Mouse (Mus musculus) neural tube, embryonic 13.5 days (tissue): Measurements from ENCODE around the gene Fnbp4. TPM values are rescaled to one million over a fixed set of nuclear protein-coding genes. Genes with fewer than 3 reads are reported as not detected.
"Not testable (repeated sequence)": the region's sequence is repeated elsewhere in the genome, so short reads cannot be mapped to it uniquely, and the experiment has no call there.

ENCODE experiments used
- ATAC-seq: fragments of 200-750 bp; cut with Nextera tagmentation; 2 replicates; pipeline ENCODE4 v1.8.0; 2017; ENCODE audit warnings: low read depth, mild to moderate bottlenecking, moderate TSS enrichment, moderate library complexity
- H3K27ac ChIP-seq: fragments of 300-500 bp; sonication (generic); replicated peaks from 2 replicates; pipeline ENCODE4 v1.5.1; 2015; ENCODE audit warnings: moderate library complexity, mild to moderate bottlenecking, inconsistent platforms
- H3K27me3 ChIP-seq: fragments of 300-500 bp; sonication (generic); 2 replicates; pipeline ENCODE4 v1.6.1; 2015; ENCODE audit warnings: mild to moderate bottlenecking, inconsistent platforms
- H3K36me3 ChIP-seq: fragments of 300-500 bp; sonication (generic); 2 replicates; pipeline ENCODE4 v1.6.1; 2015; ENCODE audit warnings: mild to moderate bottlenecking, inconsistent platforms
- H3K4me1 ChIP-seq: fragments of 300-500 bp; sonication (generic); replicated peaks from 2 replicates; pipeline ENCODE4 v1.6.1; 2015; ENCODE audit warnings: inconsistent platforms
- H3K4me2 ChIP-seq: fragments of 300-500 bp; sonication (generic); 2 replicates; pipeline ENCODE4 v1.6.1; 2015; ENCODE audit warnings: inconsistent platforms, mild to moderate bottlenecking, moderate library complexity
- H3K4me3 ChIP-seq: fragments of 300-500 bp; sonication (generic); 2 replicates; pipeline ENCODE4 v1.5.1; 2015; ENCODE audit warnings: mild to moderate bottlenecking, inconsistent platforms
- H3K9ac ChIP-seq: fragments of 300-500 bp; sonication (generic); 2 replicates; pipeline ENCODE4 v1.6.1; 2015; ENCODE audit warnings: moderate library complexity, mild to moderate bottlenecking, inconsistent platforms
- H3K9me3 ChIP-seq: fragments of 300-500 bp; sonication (generic); 2 replicates; pipeline ENCODE4 v1.6.1; 2016; ENCODE audit warnings: inconsistent platforms
- WGBS: fragments of 180-500 bp; shearing (Covaris S2); methylation state at CpG from one replicate; pipeline ENCODE4 v1.1.7; 2015; 5-methylcytosine and 5-hydroxymethylcytosine counted together
- polyA plus RNA-seq: library from polyadenylated mRNA; unstranded; fragments of >200 nt; fragmentation: Nextera tagmentation; extraction: Ambion mirVana; gene quantifications from 2 replicates; pipeline ENCODE4 v1.2.1, GENCODE M21; 2015

Gene Fnbp4
- polyA plus RNA-seq, 1 experiment from 2014 or later = 104 TPM

DNA sequence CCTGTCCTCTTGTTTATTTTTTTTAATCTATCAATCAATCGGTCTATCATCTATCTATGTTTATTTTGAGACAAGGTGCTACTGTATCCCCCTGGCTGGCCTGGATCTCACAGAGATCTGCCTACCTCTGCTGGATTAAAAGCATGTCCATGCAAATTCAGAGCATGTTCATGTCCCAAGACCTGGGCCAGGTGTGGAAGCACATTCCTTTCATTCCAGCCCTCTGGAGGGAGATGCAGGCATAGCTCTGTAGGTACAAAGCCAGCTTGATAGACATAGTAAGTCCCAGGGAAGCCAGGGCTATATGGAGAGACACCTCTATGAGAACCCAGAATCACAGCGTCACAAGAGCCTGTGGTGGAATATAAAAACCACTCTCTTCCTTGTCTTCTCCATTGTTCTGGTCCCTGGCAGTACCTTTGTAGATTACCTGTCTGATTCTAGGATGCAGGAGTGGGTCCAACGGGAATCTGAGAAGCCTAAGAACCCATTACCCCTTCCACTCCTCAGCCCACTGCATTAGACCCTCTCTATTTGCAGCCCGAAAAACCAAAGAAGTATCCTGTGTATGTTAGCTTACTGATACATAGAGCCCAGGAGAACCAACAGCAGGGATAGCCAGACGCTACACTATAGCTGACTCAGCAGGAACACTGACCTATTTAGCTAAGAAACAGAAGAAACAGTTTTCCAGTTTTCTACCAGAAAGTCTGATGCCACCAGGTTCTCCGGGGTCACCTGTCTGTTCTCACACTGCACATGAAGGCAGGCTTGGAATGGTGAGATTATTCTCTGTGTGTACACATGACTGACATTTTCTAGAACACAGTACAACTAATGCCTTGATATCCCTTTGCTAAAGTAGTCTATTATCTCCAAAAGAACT is 63.3 kb downstream of the Fnbp4 start:
- WGBS = 88% methylated on average over 6 of the region's 6 CpGs

DNA sequence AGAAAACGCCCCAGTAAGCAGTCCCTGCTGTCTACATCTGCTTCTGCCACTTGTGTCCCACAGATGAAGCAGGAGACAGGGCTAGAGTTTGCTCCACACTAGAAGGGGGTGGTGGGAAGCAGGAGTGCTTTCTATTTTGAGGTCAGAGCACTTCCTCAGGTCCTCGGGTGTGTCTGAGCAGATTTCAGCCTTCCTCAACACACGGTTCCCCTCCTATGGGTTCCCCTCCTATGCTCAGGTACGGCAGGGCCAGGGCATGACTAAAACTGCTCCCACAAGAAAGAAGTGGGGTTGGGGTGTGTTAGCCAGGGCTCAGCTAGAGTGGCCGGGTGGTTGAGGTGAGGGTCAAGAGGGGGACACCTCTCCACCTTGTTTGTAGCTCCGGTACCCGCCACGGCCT is 65.6 kb downstream of the Fnbp4 start:
- WGBS = 88% methylated on average over 8 of the region's 8 CpGs
- H3K9ac ChIP-seq = no peak overlapping the region

More for the DNA sequence above, 63.3 kb downstream of the Fnbp4 start:
- Histone ChIP-seq H3K27me3 (no peaks in the 10 kb centered on the region), H3K4me3 (no peak overlapping the region), H3K4me2 (no peak overlapping the region), H3K9ac (no peak overlapping the region), H3K4me1 (no peaks in the 10 kb centered on the region), H3K36me3 (no peaks in the 10 kb centered on the region), H3K27ac (no peak overlapping the region), H3K9me3 (no peaks in the 10 kb centered on the region)
- no peak for ATAC-seq

DNA sequence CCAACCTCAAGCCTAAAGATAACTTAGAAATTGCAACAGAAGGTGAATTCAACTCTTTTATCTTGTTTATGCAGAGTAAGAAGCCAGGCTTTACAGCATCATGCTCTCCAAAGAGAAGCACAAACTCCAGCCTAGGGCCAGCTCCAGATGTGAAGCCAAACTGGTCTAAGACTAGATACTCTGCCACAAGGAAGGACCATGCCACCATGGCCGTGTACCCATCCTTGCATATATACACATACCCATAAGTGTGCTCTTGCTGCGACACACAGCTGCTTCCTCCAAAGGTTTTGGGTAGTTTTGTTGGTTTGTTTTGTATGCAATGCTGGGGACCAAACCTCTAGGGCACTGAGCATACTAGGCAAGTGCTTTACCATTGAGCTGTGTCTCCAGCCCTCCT is 70.1 kb downstream of the Fnbp4 start:
- Histone ChIP-seq H3K27me3 (no peaks in the 10 kb centered on the region), H3K4me3 (no peak overlapping the region), H3K36me3 (no peaks in the 10 kb centered on the region), H3K4me2 (no peak overlapping the region), H3K9ac (no peak overlapping the region), H3K9me3 (no peaks in the 10 kb centered on the region), H3K27ac (no peak overlapping the region), H3K4me1 (no peaks in the 10 kb centered on the region)
- 83% methylated on average over 2 of the region's 2 CpGs for WGBS
- ATAC-seq = no peak

More for the DNA sequence above, 65.6 kb downstream of the Fnbp4 start:
- no peak overlapping the region for H3K27ac ChIP-seq
- H3K36me3 ChIP-seq = no peaks in the 10 kb centered on the region
- H3K4me1 ChIP-seq = no peaks in the 10 kb centered on the region
- no peak overlapping the region for H3K4me2 ChIP-seq
- H3K9me3 ChIP-seq = no peaks in the 10 kb centered on the region
- ATAC-seq = no peak
- H3K4me3 ChIP-seq = no peak overlapping the region
- H3K27me3 ChIP-seq = no peaks in the 10 kb centered on the region

DNA sequence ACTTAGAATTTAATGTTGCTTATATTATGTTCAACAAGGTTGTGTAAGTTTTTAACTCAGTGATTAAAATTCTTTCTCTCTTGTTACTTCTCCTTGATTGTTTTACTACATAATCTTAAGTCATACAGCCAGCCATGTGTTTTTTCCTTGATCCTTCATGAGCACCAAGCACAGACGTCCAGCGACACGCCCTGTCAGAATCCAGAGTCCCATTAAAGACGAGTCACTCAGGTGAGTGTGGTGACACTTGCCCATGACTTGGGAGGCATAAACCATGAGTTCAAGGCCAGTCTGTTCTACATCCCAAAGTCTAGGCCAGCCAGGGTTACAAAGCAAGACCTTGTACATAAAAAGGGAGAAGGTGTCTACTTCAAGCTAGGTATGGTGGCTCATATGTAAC is 71.0 kb downstream of the Fnbp4 start:
- Histone ChIP-seq H3K27me3 (no peaks in the 10 kb centered on the region), H3K4me3 (no peak overlapping the region), H3K4me1 (no peaks in the 10 kb centered on the region), H3K9me3 (no peaks in the 10 kb centered on the region), H3K4me2 (no peak overlapping the region), H3K27ac (no peak overlapping the region), H3K9ac (no peak overlapping the region), H3K36me3 (no peaks in the 10 kb centered on the region)
- 87% methylated on average over 4 of the region's 4 CpGs for WGBS
- ATAC-seq = no peak

DNA sequence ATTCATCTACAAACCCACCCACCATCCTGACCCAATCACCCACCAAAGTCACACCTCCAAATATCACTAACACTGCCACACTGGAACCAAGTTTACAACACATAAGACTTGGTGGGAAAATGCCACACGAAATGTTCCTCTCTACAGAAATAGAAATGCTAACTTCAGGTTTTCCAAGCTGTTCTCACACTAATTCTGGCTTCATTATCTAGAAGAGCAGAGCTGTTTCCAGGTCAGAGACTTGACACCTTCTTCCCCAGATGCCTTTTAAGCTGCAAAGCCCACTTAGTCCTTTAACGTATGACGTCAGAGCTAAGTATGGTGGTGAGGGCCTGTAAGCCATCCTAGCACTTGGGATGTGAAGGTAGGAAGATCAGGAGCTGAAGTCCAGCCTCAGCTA is 73.5 kb downstream of the Fnbp4 start:
- Histone ChIP-seq H3K27me3 (no peaks in the 10 kb centered on the region), H3K9me3 (no peaks in the 10 kb centered on the region), H3K4me1 (no peaks in the 10 kb centered on the region), H3K4me3 (no peak overlapping the region), H3K9ac (no peak overlapping the region), H3K36me3 (no peaks in the 10 kb centered on the region), H3K27ac (no peak overlapping the region), H3K4me2 (no peak overlapping the region)
- no peak for ATAC-seq
- WGBS = 94% methylated on average over 3 of the region's 3 CpGs

DNA sequence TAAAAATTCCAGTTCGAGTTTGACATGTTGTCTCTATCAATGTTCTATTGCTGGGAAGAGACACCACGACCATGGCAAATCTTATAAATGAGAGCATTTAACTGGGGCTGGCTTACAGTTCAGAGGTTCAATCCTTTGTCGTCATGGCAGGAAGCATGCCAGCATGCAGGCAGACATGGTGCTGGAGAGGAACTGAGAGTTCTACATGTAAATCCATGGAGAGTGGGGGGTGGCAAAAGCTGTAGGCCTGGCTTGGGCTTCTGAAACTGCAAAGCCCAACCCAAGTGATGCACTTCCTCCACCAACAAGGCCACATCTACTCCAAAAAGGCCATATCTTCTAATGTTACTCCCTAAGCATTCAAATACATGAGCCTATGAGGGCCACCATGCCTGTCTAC is 75.7 kb downstream of the Fnbp4 start:
- WGBS = 80% methylated on average over 3 of the region's 3 CpGs
- H3K9me3 ChIP-seq = no peaks in the 10 kb centered on the region
- no peaks in the 10 kb centered on the region for H3K27me3 ChIP-seq
- no peak for ATAC-seq
- no peaks in the 10 kb centered on the region for H3K36me3 ChIP-seq
- H3K4me3 ChIP-seq = no peak overlapping the region
- no peak overlapping the region for H3K4me2 ChIP-seq
- no peak overlapping the region for H3K9ac ChIP-seq
- no peaks in the 10 kb centered on the region for H3K4me1 ChIP-seq
- no peak overlapping the region for H3K27ac ChIP-seq

DNA sequence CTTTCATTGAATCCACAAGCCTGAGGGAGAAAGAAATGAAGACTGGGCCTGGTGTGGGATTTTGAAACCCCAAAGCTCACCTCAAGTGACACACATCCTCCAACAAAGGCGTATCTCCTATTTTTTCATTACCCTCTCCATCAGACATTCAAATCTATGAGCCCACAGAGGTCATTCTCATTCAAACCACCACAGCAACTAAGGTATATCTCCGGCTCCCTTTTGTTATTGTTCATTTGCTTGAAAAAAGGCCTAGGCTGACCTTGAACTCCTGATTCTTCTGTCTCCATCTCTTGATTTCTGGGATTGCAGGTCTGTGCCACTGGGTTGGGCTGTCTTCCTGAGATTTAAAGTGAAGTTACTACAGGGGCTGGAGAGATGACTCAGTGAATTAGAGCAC is 77.8 kb downstream of the Fnbp4 start:
- 92% methylated on average over 2 of the region's 2 CpGs for WGBS
- ATAC-seq = no peak
- no peak overlapping the region for H3K27ac ChIP-seq

DNA sequence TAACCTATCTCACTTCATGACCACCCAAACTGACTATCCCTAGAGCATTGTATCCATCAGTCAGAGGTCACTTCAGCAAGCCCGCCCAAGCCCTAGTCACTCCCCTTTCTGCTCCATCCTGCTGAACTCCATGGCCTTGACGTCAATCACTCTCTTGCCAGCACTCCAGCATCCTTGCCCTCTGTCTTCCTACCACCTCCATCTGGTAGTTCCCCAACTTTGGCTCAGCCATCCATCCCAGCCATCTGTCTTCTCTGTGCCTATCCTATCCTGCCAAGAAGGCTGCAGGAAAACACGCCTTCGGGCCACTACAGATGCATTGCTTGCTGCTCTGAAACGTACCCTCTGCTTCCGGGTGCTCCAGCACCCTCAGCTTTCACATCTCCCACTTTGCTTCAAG is 78.6 kb downstream of the Fnbp4 start:
- no peak for ATAC-seq
- Histone ChIP-seq H3K9ac (no peak overlapping the region), H3K27me3 (no peaks in the 10 kb centered on the region), H3K27ac (no peak overlapping the region), H3K4me3 (no peak overlapping the region), H3K4me2 (no peak overlapping the region), H3K36me3 (no peaks in the 10 kb centered on the region), H3K4me1 (no peaks in the 10 kb centered on the region), H3K9me3 (no peaks in the 10 kb centered on the region)
- 80% methylated on average over 6 of the region's 6 CpGs for WGBS

More for the DNA sequence above, 77.8 kb downstream of the Fnbp4 start:
- H3K9ac ChIP-seq = no peak overlapping the region
- H3K4me2 ChIP-seq = no peak overlapping the region
- no peaks in the 10 kb centered on the region for H3K27me3 ChIP-seq
- no peaks in the 10 kb centered on the region for H3K4me1 ChIP-seq
- no peaks in the 10 kb centered on the region for H3K36me3 ChIP-seq
- no peaks in the 10 kb centered on the region for H3K9me3 ChIP-seq
- no peak overlapping the region for H3K4me3 ChIP-seq

DNA sequence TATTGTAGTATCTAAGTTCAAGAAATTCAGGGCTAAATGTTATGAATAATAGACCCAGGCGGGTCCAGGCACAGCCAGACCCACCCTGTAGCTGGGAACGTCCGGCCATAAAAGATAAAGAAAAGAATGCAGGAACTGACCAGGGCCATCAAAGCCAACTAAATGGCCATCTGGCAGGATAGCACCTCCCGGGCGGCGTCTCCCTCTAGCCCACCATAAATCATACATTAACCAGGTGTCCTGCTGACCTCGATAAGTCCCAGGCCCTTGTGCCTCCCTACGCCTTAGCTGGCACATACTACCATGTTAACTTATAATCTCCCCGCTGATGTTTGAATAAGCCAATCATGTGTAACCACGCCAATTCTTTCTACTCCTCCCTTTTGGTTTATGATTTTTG is 79.4 kb downstream of the Fnbp4 start:
- not testable (repeated sequence) for H3K4me1 ChIP-seq, H3K4me3 ChIP-seq, H3K36me3 ChIP-seq, H3K27ac ChIP-seq, H3K27me3 ChIP-seq, H3K9ac ChIP-seq, H3K9me3 ChIP-seq, H3K4me2 ChIP-seq, ATAC-seq
- 49% methylated on average over 10 of the region's 10 CpGs for WGBS

DNA sequence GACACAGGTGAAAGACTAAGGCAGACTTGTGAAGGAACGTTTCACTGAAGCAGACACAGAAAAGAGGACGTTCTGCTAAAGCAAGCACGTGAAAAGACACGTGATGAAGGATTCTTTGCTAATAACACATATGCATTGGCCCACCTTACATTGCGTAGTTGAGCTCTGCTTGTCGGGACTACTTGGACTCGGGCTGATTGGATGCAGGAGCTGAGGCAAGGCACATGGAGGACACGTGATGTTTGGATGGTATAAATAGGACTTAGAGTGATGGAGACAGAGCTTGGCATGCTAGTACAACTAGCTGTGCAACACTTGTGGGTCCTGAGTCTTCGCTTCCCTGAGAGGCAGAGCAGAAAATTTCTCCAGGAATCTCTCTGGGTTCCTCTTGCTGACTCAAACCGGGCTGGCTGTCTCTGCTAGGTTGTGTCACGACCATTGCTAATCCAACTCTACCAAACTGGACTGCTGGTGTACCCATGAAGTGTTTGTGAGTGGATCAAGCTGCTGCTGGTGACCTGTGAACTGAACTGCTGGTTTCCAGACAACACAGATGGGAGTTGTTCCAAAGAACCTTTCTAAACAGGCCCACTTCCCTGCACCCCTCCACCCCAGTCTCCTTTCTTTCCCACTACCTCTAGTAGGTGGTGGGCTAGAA is 80.5 kb downstream of the Fnbp4 start:
- ATAC-seq = no peak
- Histone ChIP-seq H3K4me2 (no peak overlapping the region), H3K4me1 (no peaks in the 10 kb centered on the region), H3K27me3 (no peaks in the 10 kb centered on the region), H3K4me3 (no peak overlapping the region), H3K36me3 (no peaks in the 10 kb centered on the region), H3K9me3 (no peaks in the 10 kb centered on the region), H3K9ac (no peak overlapping the region), H3K27ac (no peak overlapping the region)
- 92% methylated on average over 11 of the region's 11 CpGs for WGBS

DNA sequence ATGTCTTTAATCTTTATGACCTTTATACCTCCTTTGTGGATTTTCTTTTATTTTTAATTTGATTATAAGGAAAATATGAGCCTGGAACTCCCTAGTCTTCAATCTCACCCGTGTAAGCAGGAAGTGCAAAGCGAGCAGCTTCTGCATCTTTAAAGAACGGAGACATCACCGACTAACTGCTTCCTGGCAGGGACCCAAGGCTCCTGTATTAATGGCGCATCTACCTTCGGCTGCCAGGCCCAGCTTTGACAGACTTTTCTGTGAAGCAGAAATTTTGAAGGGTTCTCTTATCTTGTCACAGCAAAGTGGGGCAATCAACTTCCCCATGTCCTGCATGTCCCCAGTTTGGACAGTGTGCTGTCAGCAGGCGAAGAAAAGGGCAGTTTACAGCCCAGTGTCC is 83.6 kb downstream of the Fnbp4 start:
- 74% methylated on average over 7 of the region's 7 CpGs for WGBS
- no peak overlapping the region for H3K4me2 ChIP-seq
- no peak overlapping the region for H3K9ac ChIP-seq
- H3K4me1 ChIP-seq = no peaks in the 10 kb centered on the region
- no peaks in the 10 kb centered on the region for H3K36me3 ChIP-seq
- ATAC-seq = no peak
- H3K4me3 ChIP-seq = no peak overlapping the region
- no peaks in the 10 kb centered on the region for H3K27me3 ChIP-seq
- no peaks in the 10 kb centered on the region for H3K9me3 ChIP-seq
- H3K27ac ChIP-seq = no peak overlapping the region
